Mouse (Mus musculus) olfactory bulb, adult 2 months (tissue): ENCODE measurements at regions not wholly inside any gene's neighbourhood (a gene's known extent, or its start where the extent isn't known, plus 50 kb on each side); places are given as distances from the start of the nearest gene placed in this dataset.

ENCODE experiments used
- CTCF ChIP-seq: fragments of 200-500 bp; IDR thresholded peaks from 2 replicates; pipeline ENCODE4 v1.5.1; 2012; ENCODE audit warnings: low read depth, mild to moderate bottlenecking, low read length, moderate library complexity; ENCODE audit not compliant: insufficient read depth
- POLR2A ChIP-seq: fragments of 200-500 bp; IDR thresholded peaks from 2 replicates; pipeline ENCODE4 v1.6.1; 2012; ENCODE audit warnings: mild to moderate bottlenecking, low read depth, low read length, moderate library complexity; ENCODE audit not compliant: insufficient read depth

DNA sequence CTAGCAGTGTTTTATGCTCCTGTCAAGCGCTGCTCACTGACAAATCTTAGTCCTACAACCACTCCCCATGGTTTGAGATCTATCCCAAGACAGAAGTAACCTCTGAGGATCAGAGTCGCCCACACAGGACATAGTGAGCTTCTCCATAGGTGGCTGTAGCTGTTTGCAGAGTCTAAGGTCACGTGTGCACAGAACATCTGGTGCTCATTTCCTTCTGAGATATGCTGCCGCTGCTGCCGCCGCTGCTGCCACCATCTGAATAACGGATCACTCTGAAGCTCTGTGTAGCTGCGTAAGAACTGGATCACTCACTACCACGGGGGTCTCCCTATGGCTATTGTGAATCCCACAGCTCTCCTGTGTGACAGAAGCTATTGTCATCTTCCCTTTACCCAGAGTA, 250.8 kb downstream of the Adamts20 start:
- no peak for TF ChIP-seq POLR2A
- no peak for TF ChIP-seq CTCF
